Mouse (Mus musculus) MEL (cell line): ENCODE data around the gene Btaf1. TPM values are rescaled to one million over a fixed set of nuclear protein-coding genes. Genes with fewer than 3 reads are reported as not detected.

Experiments used
- DNase-seq: peaks from one replicate; pipeline ENCODE4 v3.0.0; 2011; ENCODE audit warnings: low read depth, low spot score
- H3K27ac ChIP-seq: 2 replicates; pipeline ENCODE4 v1.5.1; 2012; ENCODE audit warnings: low read depth, mild to moderate bottlenecking, control low read depth, low read length, moderate library complexity; ENCODE audit not compliant: control insufficient read depth
- H3K27me3 ChIP-seq, 2 experiments: fragments of 150-350 bp in 1 of 2; sonication (generic) in 1 of 2; 2 replicates each; pipeline ENCODE4 v1.6.1; 2012; ENCODE audit warnings: low read length in 2 of 2, mild to moderate bottlenecking in 2 of 2, improper control_type of control experiment in 1 of 2, moderate library complexity in 1 of 2; ENCODE audit not compliant: insufficient read depth in 2 of 2, control insufficient read depth in 1 of 2
- H3K36me3 ChIP-seq, 2 experiments: 2 replicates each; pipeline ENCODE4 v1.6.1; 2012 to 2014; ENCODE audit warnings: low read length in 2 of 2, improper control_type of control experiment in 1 of 2, inconsistent platforms in 1 of 2, mild to moderate bottlenecking in 1 of 2; ENCODE audit not compliant: insufficient read depth in 2 of 2, control insufficient read depth in 1 of 2
- H3K4me1 ChIP-seq, 2 experiments: fragments of 150-350 bp in 1 of 2; sonication (generic) in 1 of 2; 2 replicates each; pipeline ENCODE4 v1.6.1; 2012; ENCODE audit warnings: low read length in 2 of 2, improper control_type of control experiment in 1 of 2, mild to moderate bottlenecking in 1 of 2; ENCODE audit not compliant: insufficient read depth in 2 of 2, control insufficient read depth in 1 of 2
- H3K4me3 ChIP-seq, 2 experiments: fragments of 150-350 bp in 1 of 2; sonication (generic) in 1 of 2; 2 replicates each; pipeline ENCODE4 v1.5.1; 2012; ENCODE audit warnings: low read depth in 2 of 2, low read length in 2 of 2, mild to moderate bottlenecking in 2 of 2, moderate library complexity in 2 of 2, control low read depth in 1 of 2, improper control_type of control experiment in 1 of 2; ENCODE audit not compliant: control insufficient read depth in 1 of 2, insufficient read depth in 1 of 2
- H3K79me2 ChIP-seq: 2 replicates; pipeline ENCODE4 v1.6.1; 2012; ENCODE audit warnings: mild to moderate bottlenecking, low read length, moderate library complexity; ENCODE audit not compliant: control insufficient read depth, poor library complexity, insufficient read depth
- H3K9ac ChIP-seq: 2 replicates; pipeline ENCODE4 v1.6.1; 2012; ENCODE audit warnings: low read depth, mild to moderate bottlenecking, control low read depth, low read length, moderate library complexity; ENCODE audit not compliant: control insufficient read depth, poor library complexity, severe bottlenecking
- H3K9me3 ChIP-seq: fragments of 150-350 bp; sonication (generic); replicated peaks from 2 replicates; pipeline ENCODE4 v1.6.1; 2012; ENCODE audit warnings: mild to moderate bottlenecking, low read length, improper control_type of control experiment, moderate library complexity; ENCODE audit not compliant: insufficient read depth
- BHLHE40 ChIP-seq: IDR thresholded peaks from 2 replicates; pipeline ENCODE4 v1.6.1; 2012; ENCODE audit warnings: low read depth, mild to moderate bottlenecking, inconsistent platforms, low read length, improper control_type of control experiment, borderline replicate concordance
- CHD1 ChIP-seq: IDR thresholded peaks from 2 replicates; pipeline ENCODE4 v1.6.1; 2012; ENCODE audit warnings: low read depth, mild to moderate bottlenecking, inconsistent platforms, low read length, improper control_type of control experiment
- CHD2 ChIP-seq: IDR thresholded peaks from 2 replicates; pipeline ENCODE4 v1.6.1; 2011; ENCODE audit warnings: low read length, improper control_type of control experiment
- ELF1 ChIP-seq: IDR thresholded peaks from 2 replicates; pipeline ENCODE4 v1.6.1; 2014; ENCODE audit warnings: low read depth, mild to moderate bottlenecking, inconsistent platforms, low read length, improper control_type of control experiment, moderate library complexity
- EP300 ChIP-seq, 2 experiments: IDR thresholded peaks; 2 replicates each; pipeline ENCODE4 v1.6.1; 2011; ENCODE audit warnings: improper control_type of control experiment in 2 of 2, low read length in 2 of 2, low read depth in 1 of 2, mild to moderate bottlenecking in 1 of 2
- ETS1 ChIP-seq: IDR thresholded peaks from 2 replicates; pipeline ENCODE4 v1.6.1; 2012; ENCODE audit warnings: low read depth, mild to moderate bottlenecking, inconsistent platforms, low read length, improper control_type of control experiment, moderate library complexity
- GABPA ChIP-seq: IDR thresholded peaks from 2 replicates; pipeline ENCODE4 v1.6.1; 2012; ENCODE audit warnings: low read depth, mild to moderate bottlenecking, inconsistent platforms, low read length, improper control_type of control experiment, moderate library complexity
- HCFC1 ChIP-seq: IDR thresholded peaks from 2 replicates; pipeline ENCODE4 v1.6.1; 2012; ENCODE audit warnings: low read depth, mild to moderate bottlenecking, inconsistent platforms, low read length, improper control_type of control experiment, moderate library complexity
- MAFK ChIP-seq: IDR thresholded peaks from 2 replicates; pipeline ENCODE4 v1.6.1; 2011; ENCODE audit warnings: low read depth, mild to moderate bottlenecking, low read length, improper control_type of control experiment, borderline replicate concordance
- MAX ChIP-seq: IDR thresholded peaks from 2 replicates; pipeline ENCODE4 v1.6.1; 2011; ENCODE audit warnings: low read length, improper control_type of control experiment
- MAZ ChIP-seq: IDR thresholded peaks from 2 replicates; pipeline ENCODE4 v1.6.1; 2012; ENCODE audit warnings: low read depth, mild to moderate bottlenecking, inconsistent platforms, low read length, improper control_type of control experiment
- MXI1 ChIP-seq: IDR thresholded peaks from 2 replicates; pipeline ENCODE4 v1.6.1; 2011; ENCODE audit warnings: mild to moderate bottlenecking, low read depth, low read length, improper control_type of control experiment
- MYB ChIP-seq: IDR thresholded peaks from 2 replicates; pipeline ENCODE4 v1.6.1; 2011; ENCODE audit warnings: mild to moderate bottlenecking, low read depth, low read length, improper control_type of control experiment
- MYC ChIP-seq: IDR thresholded peaks from 2 replicates; pipeline ENCODE4 v1.6.1; 2011; ENCODE audit warnings: low read depth, mild to moderate bottlenecking, low read length, improper control_type of control experiment, moderate library complexity
- NELFE ChIP-seq: IDR thresholded peaks from 2 replicates; pipeline ENCODE4 v1.6.1; 2011; ENCODE audit warnings: low read depth, low read length, improper control_type of control experiment
- RCOR1 ChIP-seq: IDR thresholded peaks from 2 replicates; pipeline ENCODE4 v1.6.1; 2012; ENCODE audit warnings: low read depth, mild to moderate bottlenecking, inconsistent platforms, low read length, improper control_type of control experiment
- SIN3A ChIP-seq: IDR thresholded peaks from 2 replicates; pipeline ENCODE4 v1.6.1; 2012; ENCODE audit warnings: low read length, improper control_type of control experiment, inconsistent platforms
- SMC3 ChIP-seq: IDR thresholded peaks from 2 replicates; pipeline ENCODE4 v1.6.1; 2011; ENCODE audit warnings: low read depth, low read length, improper control_type of control experiment
- TBP ChIP-seq: IDR thresholded peaks from 2 replicates; pipeline ENCODE4 v1.8.0; 2011; ENCODE audit warnings: low read depth, low read length, improper control_type of control experiment
- USF2 ChIP-seq, 2 experiments: IDR thresholded peaks; 2 replicates each; pipeline ENCODE4 v1.6.1; 2011 to 2012; ENCODE audit warnings: improper control_type of control experiment in 2 of 2, low read length in 2 of 2, borderline replicate concordance in 1 of 2, inconsistent platforms in 1 of 2, low read depth in 1 of 2, mild to moderate bottlenecking in 1 of 2; ENCODE audit not compliant: insufficient read depth in 1 of 2
- ZMIZ1 ChIP-seq: IDR thresholded peaks from 2 replicates; pipeline ENCODE4 v1.6.1; 2012; ENCODE audit warnings: low read depth, mild to moderate bottlenecking, inconsistent platforms, low read length, improper control_type of control experiment, moderate library complexity
- ZNF384 ChIP-seq: IDR thresholded peaks from 2 replicates; pipeline ENCODE4 v1.6.1; 2012; ENCODE audit warnings: low read depth, mild to moderate bottlenecking, inconsistent platforms, low read length, improper control_type of control experiment
- polyA plus RNA-seq, 2 experiments: library from polyadenylated mRNA; stranded (reverse) in 1 of 2; unstranded in 1 of 2; fragments of >175 nt in 1 of 2; fragments of >200 nt in 1 of 2; gene quantifications; 2 replicates each; pipeline versions ENCODE4 v1.2.1 to v1.2.4; 2012; ENCODE audit warnings: low replicate concordance in 2 of 2, low read depth in 1 of 2; ENCODE audit not compliant: insufficient read length in 2 of 2, insufficient read depth in 1 of 2, missing spikeins in 1 of 2
- total RNA-seq: library from RNA; depleted of rRNA; stranded (reverse); fragments of 300-350 nt; gene quantifications from 2 replicates; pipeline ENCODE4 v1.2.3, GENCODE M21; 2012

Gene Btaf1
- total and polyA plus RNA-seq, 3 experiments: 40.1 to 69.5 (median 46.1) TPM

DNA sequence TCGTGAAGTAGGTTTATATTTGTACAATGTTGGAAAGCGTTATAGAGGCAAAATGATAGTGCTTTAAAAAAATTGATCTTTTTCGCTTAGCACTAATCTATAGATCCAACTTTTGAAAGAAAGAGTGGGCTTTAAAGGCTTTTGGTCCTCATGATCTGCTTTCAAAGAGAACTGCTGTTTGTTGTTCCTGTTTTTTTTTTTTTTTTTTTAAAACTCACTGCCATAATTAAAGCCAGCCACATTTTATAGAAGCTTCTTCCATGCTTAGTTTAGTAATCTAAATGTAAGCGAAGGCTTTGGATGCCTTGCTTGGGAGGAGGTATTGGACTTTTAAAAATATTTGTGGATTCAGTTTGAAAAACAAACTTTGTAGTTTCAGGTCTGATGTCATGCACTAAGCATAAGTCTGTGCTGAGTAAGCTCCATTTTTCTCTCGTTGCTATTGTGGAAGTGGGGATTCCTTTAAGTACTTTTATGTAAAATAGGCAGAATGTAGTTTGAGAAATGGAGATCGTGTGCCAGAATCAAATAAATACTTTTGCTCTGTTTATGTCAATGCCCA, 2.0 kb downstream of the Btaf1 start:
- Histone ChIP-seq H3K79me2 (peaks cover 58% of the 10 kb centered on the region), H3K36me3 (peaks cover 3 to 51% of the 10 kb centered on the region in 2 experiments), H3K4me1 (peaks cover 16 to 28% of the 10 kb centered on the region in 2 experiments), H3K4me3 (peak overlapping the region; percentile 70 to 79), H3K27me3 (no peaks in the 10 kb centered on the region), H3K27ac (peak overlapping the region; percentile 52), H3K9me3 (no peaks in the 10 kb centered on the region), H3K9ac (peak overlapping the region; percentile 99)
- DNase-seq: peak; percentile 63
- no peak for TF ChIP-seq MYC
- no peak for TF ChIP-seq BHLHE40
- no peak; the same call in 1 of the 2 replicates for TF ChIP-seq MXI1
- TF ChIP-seq ETS1: no peak
- no peak for TF ChIP-seq ELF1
- no peak for TF ChIP-seq CHD2
- no peak for TF ChIP-seq USF2 (IDR thresholded peaks at IDR 0.05; ENCODE audit: borderline replicate concordance in 1 of 2, insufficient read depth in 1 of 2, low read depth in 1 of 2, low read length in 2 of 2)
- TF ChIP-seq MYB: no peak
- peak; percentile 61; the same call in 1 of the 2 replicates for TF ChIP-seq SIN3A
- no peak for TF ChIP-seq GABPA
- no peak for TF ChIP-seq HCFC1
- no peak for TF ChIP-seq CHD1
- peak; percentile 97 for TF ChIP-seq ZNF384
- no peak for TF ChIP-seq TBP
- no peak for TF ChIP-seq MAZ
- no peak for TF ChIP-seq ZMIZ1

DNA sequence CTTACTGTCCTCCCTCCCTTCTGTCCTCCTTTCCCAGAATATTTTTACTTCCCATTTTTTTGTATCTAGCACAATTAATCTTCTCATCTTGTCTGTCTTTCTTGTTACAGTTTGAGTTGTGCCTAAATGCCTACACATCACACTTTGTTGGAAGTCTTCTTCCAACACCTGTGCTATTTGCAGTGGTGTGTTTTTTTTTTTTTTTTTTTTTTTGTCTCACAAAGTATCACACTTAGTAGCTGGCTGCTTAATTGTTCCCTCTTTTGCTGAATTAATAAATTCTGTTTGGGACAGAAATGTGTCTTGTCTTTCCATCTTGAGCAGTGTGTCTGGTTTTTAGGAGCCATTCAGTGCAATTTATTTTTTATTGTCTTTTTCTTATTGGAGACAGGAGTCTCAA, 3.9 kb downstream of the Btaf1 start:
- DNase-seq: peak; percentile 21
- peak overlapping the region; percentile 0; the same call in 1 of the 2 replicates for H3K27ac ChIP-seq
- TF ChIP-seq ZNF384: peak; percentile 81
- no peak for TF ChIP-seq MAX
- 0 out of 2 replicates have a peak, but pooled peaks have one; percentile 32 for TF ChIP-seq SIN3A
- TF ChIP-seq NELFE: no peak
- 0 out of 2 replicates have a peak, but pooled peaks have one; percentile 8 for TF ChIP-seq RCOR1
- no peak for TF ChIP-seq MAFK
- TF ChIP-seq ETS1: peak; percentile 33; the same call in 1 of the 2 replicates
- TF ChIP-seq SMC3: no peak
- 0 out of 4 replicates have a peak, but pooled peaks of 1 of the 2 experiments have one; percentile 27 for TF ChIP-seq EP300 (IDR thresholded peaks at IDR 0.05; ENCODE audit: low read depth in 1 of 2, low read length in 2 of 2)
- TF ChIP-seq ELF1: no peak
- TF ChIP-seq, all 39 proteins: peak for 5
- Histone ChIP-seq H3K4me3 (no peak overlapping the region), H3K27me3 (no peaks in the 10 kb centered on the region), H3K79me2 (peaks cover 71% of the 10 kb centered on the region), H3K9ac (peak overlapping the region; percentile 3; the same call in 1 of the 2 replicates), H3K4me1 (peaks cover 18 to 36% of the 10 kb centered on the region in 2 experiments), H3K9me3 (no peaks in the 10 kb centered on the region), H3K36me3 (peaks cover 3 to 63% of the 10 kb centered on the region in 2 experiments)
